Mouse (Mus musculus) layer of hippocampus, postnatal 10 days (tissue): ENCODE results near the gene Lrrc27. TPM values are rescaled to one million over a fixed set of nuclear protein-coding genes. Genes with fewer than 3 reads are reported as not detected.
A peak's percentile ranks its signal among the peaks of the same experiment; 100 is the strongest.

Experiments
- DNase-seq, 2 experiments: peaks; one replicate each; pipeline ENCODE4 v3.0.0; 2021; ENCODE audit warnings: low spot score in 2 of 2
- total RNA-seq, 2 experiments: library from RNA; stranded (reverse); gene quantifications; 2 replicates each; pipeline ENCODE4 v1.2.3; 2021

Lrrc27 gene
- total RNA-seq, 2 experiments from 2014 or later: 4.3 TPM

GRCm38 (mm10) chr7:139214160-139214559, 1.4 kb downstream of the Lrrc27 start:
- DNase-seq: no peak

GRCm38 (mm10) chr7:139214596-139215340, 2.0 kb downstream of the Lrrc27 start:
- no peak for DNase-seq

GRCm38 (mm10) chr7:139215516-139215915, 2.7 kb downstream of the Lrrc27 start:
- DNase-seq: no peak

- no peak for DNase-seq
Observed at GRCm38 (mm10) chr7:139215946-139216345, 3.2 kb downstream of the Lrrc27 start.

GRCm38 (mm10) chr7:139216464-139216863, 3.7 kb downstream of the Lrrc27 start:
- DNase-seq: no peak

- DNase-seq: no peak
Observed at GRCm38 (mm10) chr7:139217046-139217445, 4.3 kb downstream of the Lrrc27 start.

GRCm38 (mm10) chr7:139218641-139219415, 6.0 kb downstream of the Lrrc27 start:
- DNase-seq: no peak

- no peak for DNase-seq
Observed at GRCm38 (mm10) chr7:139219486-139219885, 6.7 kb downstream of the Lrrc27 start.

GRCm38 (mm10) chr7:139220303-139220702, 7.5 kb downstream of the Lrrc27 start:
- DNase-seq: no peak

- no peak for DNase-seq
Observed at GRCm38 (mm10) chr7:139221072-139221471, 8.3 kb downstream of the Lrrc27 start.

- DNase-seq: no peak
Observed at GRCm38 (mm10) chr7:139221856-139222255, 9.1 kb downstream of the Lrrc27 start.

GRCm38 (mm10) chr7:139222341-139222740, 9.6 kb downstream of the Lrrc27 start:
- DNase-seq: no peak

- no peak for DNase-seq
Observed at GRCm38 (mm10) chr7:139224070-139224469, 11.3 kb downstream of the Lrrc27 start.

GRCm38 (mm10) chr7:139224725-139225124, 11.9 kb downstream of the Lrrc27 start:
- DNase-seq: no peak

- DNase-seq: no peak
Observed at GRCm38 (mm10) chr7:139226416-139226815, 13.6 kb downstream of the Lrrc27 start.

GRCm38 (mm10) chr7:139228447-139229171, 15.8 kb downstream of the Lrrc27 start:
- DNase-seq: no peak

- no peak for DNase-seq
Observed at GRCm38 (mm10) chr7:139229837-139230236, 17.0 kb downstream of the Lrrc27 start.

GRCm38 (mm10) chr7:139230241-139230640, 17.5 kb downstream of the Lrrc27 start:
- DNase-seq: no peak

GRCm38 (mm10) chr7:139233714-139234113, 20.9 kb downstream of the Lrrc27 start:
- peak; percentile 92 to 95 for DNase-seq

GRCm38 (mm10) chr7:139234426-139235188, 21.8 kb downstream of the Lrrc27 start:
- no peak for DNase-seq
